Mouse (Mus musculus) liver (tissue): ENCODE data around the gene Map3k14.
"Not testable (repeated sequence)": the region's sequence is repeated elsewhere in the genome, so short reads cannot be mapped to it uniquely, and the experiment has no call there.

ENCODE experiments used
- DNase-seq: peaks from one replicate; pipeline ENCODE4 v3.0.0-alpha.2; 2020; ENCODE audit warnings: mixed read lengths

Map3k14 gene

GRCm38 (mm10) chr11:103267346-103268219 is at the start of gene Map3k14:
Map3k14 (minus strand) TSS chr11:103267472.
- DNase-seq: peak; percentile 98

DNA sequence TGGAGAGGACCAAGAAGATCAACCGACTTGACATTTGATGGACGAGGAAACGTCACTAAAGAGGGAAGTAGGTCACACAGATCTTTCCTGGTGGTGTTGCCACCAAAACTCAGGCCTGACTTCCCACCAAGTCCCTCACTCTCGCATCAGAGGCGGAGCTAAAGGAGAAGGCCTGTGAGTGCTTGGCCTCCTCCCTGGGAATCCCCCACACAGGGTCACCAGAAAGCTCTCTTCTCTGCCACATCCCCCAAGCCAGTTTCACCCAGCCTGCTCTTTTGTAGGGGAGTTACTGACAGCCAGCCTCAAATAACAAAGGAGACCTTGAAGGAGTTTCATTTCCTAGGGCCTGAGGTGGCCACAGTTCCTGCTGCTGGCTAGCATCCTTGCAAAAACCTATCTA is 48.1 kb upstream of the Map3k14 start:
- DNase-seq: no peak

- no peak for DNase-seq
These were observed 47.6 kb upstream of the Map3k14 start for GRCm38 (mm10) chr11:103314736-103315374.

GRCm38 (mm10) chr11:103313542-103313941 is 46.3 kb upstream of the Map3k14 start:
- no peak for DNase-seq

GRCm38 (mm10) chr11:103312655-103313255 is 45.5 kb upstream of the Map3k14 start:
- no peak for DNase-seq

- peak; percentile 38 for DNase-seq
These were observed 44.8 kb upstream of the Map3k14 start for GRCm38 (mm10) chr11:103311960-103312611.

GRCm38 (mm10) chr11:103309956-103310574 is 42.8 kb upstream of the Map3k14 start:
- no peak for DNase-seq

GRCm38 (mm10) chr11:103307910-103308309 is 40.6 kb upstream of the Map3k14 start:
- DNase-seq: no peak

GRCm38 (mm10) chr11:103304525-103304924 is 37.3 kb upstream of the Map3k14 start:
- DNase-seq: no peak

- DNase-seq: no peak
These were observed 27.5 kb upstream of the Map3k14 start for GRCm38 (mm10) chr11:103294772-103295171.

GRCm38 (mm10) chr11:103294066-103294465 is 26.8 kb upstream of the Map3k14 start:
- no peak for DNase-seq

DNA sequence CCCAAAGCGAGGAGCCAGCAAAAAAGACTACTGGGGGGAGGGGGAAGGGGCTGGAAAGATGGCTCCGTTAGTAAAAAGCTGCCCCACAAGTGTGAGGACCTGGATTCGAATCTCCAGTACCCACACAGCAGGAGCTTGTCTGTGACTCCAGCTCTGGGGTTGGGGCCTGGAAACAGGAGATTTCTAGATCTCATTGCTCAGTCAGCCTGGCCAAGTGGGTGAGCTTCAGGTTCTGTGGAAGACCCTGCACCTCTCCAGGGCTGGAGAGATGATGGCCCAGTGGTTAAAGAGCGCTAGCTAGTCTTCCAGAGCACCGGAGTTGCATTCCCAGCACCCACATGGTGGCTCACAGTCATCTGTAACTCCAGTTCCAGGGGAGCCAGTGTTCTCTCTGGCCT is 25.6 kb upstream of the Map3k14 start:
- DNase-seq: no peak

- DNase-seq: peak; percentile 16
These were observed 25.0 kb upstream of the Map3k14 start for GRCm38 (mm10) chr11:103292152-103292889.

DNA sequence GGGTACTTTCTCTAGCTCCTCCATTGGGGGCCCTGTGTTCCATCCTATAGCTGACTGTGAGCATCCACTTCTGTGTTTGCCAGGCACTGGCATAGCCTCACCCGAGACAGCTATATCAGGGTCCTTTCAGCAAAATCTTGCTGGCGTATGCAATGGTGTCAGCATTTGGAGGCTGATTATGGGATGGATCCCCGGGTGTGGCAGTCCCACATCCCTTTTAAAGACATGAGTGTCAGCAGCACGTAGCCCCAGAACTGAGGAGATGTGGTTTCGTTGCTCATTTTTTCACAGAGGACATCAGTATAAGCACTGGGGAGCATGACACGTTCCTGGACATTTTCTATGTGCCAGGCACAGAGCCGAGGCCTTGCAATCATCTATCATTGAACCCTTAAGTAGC is 23.6 kb upstream of the Map3k14 start:
- not testable (repeated sequence) for DNase-seq

DNA sequence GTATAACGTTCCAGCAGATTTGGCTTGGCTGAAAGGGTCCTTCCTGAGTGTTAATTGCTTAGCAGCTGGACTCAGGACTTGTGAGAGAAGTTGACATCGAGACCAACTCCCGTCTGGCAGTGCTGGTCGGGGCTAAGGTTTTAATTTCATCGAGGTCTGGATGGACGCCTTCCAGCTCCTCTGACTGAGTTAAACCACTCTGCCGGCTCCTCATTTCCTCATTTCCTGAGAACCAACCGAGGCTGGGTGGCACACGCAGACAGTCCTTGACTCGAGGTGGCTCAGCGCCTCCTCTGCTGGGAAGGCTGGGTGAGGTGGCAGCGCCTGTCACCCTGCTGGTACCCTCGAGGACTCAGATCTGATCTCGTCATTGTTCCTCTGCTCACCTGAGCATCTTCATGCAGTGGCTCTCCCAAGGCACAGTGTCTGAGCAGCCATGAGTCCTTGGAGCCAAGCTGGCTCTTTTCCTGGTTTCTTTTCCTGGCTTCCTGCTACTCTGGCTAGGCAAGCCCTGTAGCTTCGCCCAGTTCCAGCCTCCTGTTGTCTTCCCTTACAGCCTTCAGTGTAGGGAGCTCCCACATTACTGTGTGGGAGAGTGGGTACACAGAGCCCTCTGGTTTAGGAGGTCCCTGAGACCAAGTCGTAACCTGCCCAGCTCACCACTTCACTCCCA is 21.2 kb upstream of the Map3k14 start:
- no peak for DNase-seq

DNA sequence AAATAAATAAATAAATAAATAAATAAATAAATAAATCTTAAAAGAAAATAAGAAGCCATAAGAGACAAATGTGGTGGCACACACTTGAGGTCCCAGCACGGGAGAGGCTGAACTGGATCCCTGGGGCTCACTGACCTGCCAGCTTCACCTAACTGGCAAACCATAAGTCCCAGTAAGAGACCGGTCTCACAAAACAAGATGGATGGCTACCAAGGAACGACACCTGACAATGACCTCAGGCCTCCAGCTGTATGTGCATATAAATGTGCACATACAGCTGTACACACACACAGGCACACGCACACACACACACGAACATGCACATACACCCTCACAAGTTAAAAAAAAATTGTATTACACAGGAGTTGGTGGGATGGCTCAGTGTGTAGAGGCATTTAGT is 19.6 kb upstream of the Map3k14 start:
- DNase-seq: no peak

DNA sequence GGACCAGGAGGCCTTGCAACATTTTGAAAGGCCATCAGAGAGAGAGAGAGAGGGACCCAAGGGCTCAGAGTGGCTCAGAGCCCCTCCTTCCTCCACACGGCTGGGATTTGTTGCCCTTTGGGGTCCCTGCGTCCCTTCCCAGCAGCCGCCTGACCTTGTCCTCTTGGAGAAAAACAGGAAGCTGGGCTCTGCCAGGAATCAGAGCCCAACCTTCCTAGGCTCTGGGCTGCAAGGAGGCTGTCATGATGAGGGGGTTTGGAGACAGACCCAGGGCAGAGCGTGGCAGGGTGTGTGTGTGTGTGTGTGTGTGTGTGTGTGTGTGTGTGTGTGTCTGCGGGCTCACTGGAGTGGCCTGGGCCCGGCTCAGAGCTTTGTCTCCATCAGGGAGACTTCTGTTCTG is 18.7 kb upstream of the Map3k14 start:
- DNase-seq: peak; percentile 12

GRCm38 (mm10) chr11:103285276-103285675 is 18.0 kb upstream of the Map3k14 start:
- no peak for DNase-seq

- peak; percentile 17 for DNase-seq
These were observed 14.5 kb upstream of the Map3k14 start for GRCm38 (mm10) chr11:103281784-103282183.

GRCm38 (mm10) chr11:103276450-103276849 is 9.2 kb upstream of the Map3k14 start:
- no peak for DNase-seq

GRCm38 (mm10) chr11:103272888-103273287 is 5.6 kb upstream of the Map3k14 start:
- DNase-seq: no peak
